Mouse (Mus musculus) heart, postnatal 0 days (tissue): ENCODE results near the gene Zfp526. TPM values are rescaled to one million over a fixed set of nuclear protein-coding genes. Genes with fewer than 3 reads are reported as not detected.

Source experiments
- ATAC-seq: fragments of 200-750 bp; cut with Nextera tagmentation; 2 replicates; pipeline ENCODE4 v1.8.0; 2017; ENCODE audit warnings: low read depth, moderate number of reproducible peaks, moderate library complexity; ENCODE audit not compliant: insufficient read depth
- DNase-seq: peaks from one replicate; pipeline ENCODE4 v3.0.0-alpha.2; 2016; ENCODE audit warnings: low spot score
- H3K27ac ChIP-seq: fragments of 300-500 bp; sonication (generic); 2 replicates; pipeline ENCODE4 v1.5.1; 2014; ENCODE audit warnings: low read depth, mild to moderate bottlenecking
- H3K27me3 ChIP-seq: fragments of 300-500 bp; sonication (generic); 2 replicates; pipeline ENCODE4 v1.6.1; 2014; ENCODE audit warnings: low read length, mixed read lengths; ENCODE audit not compliant: control insufficient read depth, insufficient read depth
- H3K36me3 ChIP-seq: fragments of 300-500 bp; sonication (generic); replicated peaks from 2 replicates; pipeline ENCODE4 v1.6.1; 2014; ENCODE audit warnings: low read length, mixed read lengths; ENCODE audit not compliant: control insufficient read depth, insufficient read depth
- H3K4me1 ChIP-seq: fragments of 300-500 bp; sonication (generic); 2 replicates; pipeline ENCODE4 v1.6.1; 2014; ENCODE audit warnings: antibody characterized with exemption; ENCODE audit not compliant: control insufficient read depth, insufficient read depth
- H3K4me2 ChIP-seq: fragments of 300-500 bp; sonication (generic); 2 replicates; pipeline ENCODE4 v1.6.1; 2014; ENCODE audit warnings: low read depth, mild to moderate bottlenecking, low read length, moderate library complexity
- H3K4me3 ChIP-seq: fragments of 300-500 bp; sonication (generic); 2 replicates; pipeline ENCODE4 v1.5.1; 2014; ENCODE audit warnings: low read depth, low read length
- H3K9ac ChIP-seq: fragments of 300-500 bp; sonication (generic); replicated peaks from 2 replicates; pipeline ENCODE4 v1.6.1; 2014; ENCODE audit warnings: low read depth, low read length, mixed read lengths
- H3K9me3 ChIP-seq: fragments of 300-500 bp; sonication (generic); replicated peaks from 2 replicates; pipeline ENCODE4 v1.6.1; 2016; ENCODE audit warnings: low read length; ENCODE audit not compliant: control insufficient read depth
- CTCF ChIP-seq: IDR thresholded peaks from 2 replicates; pipeline ENCODE4 v1.5.1; 2016; ENCODE audit warnings: antibody characterized with exemption, control low read depth, low read depth
- EP300 ChIP-seq: IDR thresholded peaks from 2 replicates; pipeline ENCODE4 v1.6.1; 2016; ENCODE audit warnings: antibody characterized with exemption, low read depth
- WGBS: fragments of 180-500 bp; shearing (Covaris S2); extraction: QIAGEN DNeasy Blood & Tissue Kit; methylation state at CpG from one replicate; pipeline ENCODE4 v1.1.7; 2014; 5-methylcytosine and 5-hydroxymethylcytosine counted together
- polyA plus RNA-seq: library from polyadenylated mRNA; unstranded; fragments of >200 nt; fragmentation: Nextera tagmentation; extraction: Ambion mirVana; gene quantifications from 2 replicates; pipeline ENCODE4 v1.2.1, GENCODE M21; 2015
- total RNA-seq: library from RNA; depleted of rRNA; stranded (reverse); fragments of >200 nt; gene quantifications from 2 replicates; pipeline ENCODE4 v1.2.3, GENCODE M21; 2014; ENCODE audit warnings: low replicate concordance

The Zfp526 gene
- total and polyA plus RNA-seq, 2 experiments from 2014 or later, result 1.2 to 6.8 TPM

DNA sequence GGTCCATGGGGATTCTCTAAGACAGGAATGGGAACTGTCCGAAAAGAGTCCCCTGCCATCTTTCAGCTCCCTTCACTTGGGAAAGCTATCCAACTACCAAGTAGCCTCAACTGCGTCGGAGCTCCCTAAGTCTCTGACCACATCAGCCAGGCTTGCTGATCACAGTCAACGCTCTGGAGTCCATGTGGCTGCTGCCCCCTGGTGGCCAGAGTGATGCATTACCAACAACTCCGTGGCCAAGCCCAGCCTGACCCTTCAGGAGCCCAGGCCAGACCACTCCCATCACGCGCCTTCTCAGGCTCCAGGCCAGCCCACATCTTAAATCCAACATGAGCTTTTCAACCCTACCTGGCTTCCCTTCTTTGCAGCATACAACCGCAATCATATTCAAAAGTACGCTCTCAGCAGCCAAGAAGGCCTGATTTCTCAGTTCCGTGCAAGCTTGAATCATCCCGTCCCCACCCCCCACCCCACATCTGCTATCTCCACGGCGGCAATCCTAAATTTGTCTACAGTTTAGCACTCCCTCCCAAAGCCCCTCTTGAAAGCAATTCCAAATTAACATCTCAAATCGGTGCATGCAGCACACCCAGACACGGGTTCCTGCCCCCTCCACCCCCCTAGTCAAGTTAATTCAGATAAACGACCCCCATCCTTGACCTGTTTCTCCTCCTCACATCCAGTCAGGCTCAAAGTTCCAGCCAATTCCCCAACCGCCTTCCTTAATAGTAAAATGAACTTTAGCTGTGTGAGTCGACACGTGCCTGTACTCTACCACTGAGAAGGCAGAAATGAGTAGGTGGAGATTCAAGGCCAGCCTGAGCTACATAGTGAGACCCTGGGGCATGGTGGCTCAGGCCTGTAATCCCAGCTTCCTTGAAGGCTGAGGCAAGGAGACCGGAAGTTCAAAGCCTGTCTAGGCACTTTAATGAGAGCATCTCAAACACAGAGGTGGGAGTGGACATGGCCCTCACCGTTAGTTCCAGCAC lies 33.3 kb upstream of the Zfp526 start:
- Histone ChIP-seq H3K9ac (no peak overlapping the region), H3K9me3 (no peaks in the 10 kb centered on the region), H3K4me2 (no peak overlapping the region), H3K4me1 (no peaks in the 10 kb centered on the region), H3K27ac (no peak overlapping the region), H3K27me3 (peaks cover 16% of the 10 kb centered on the region), H3K36me3 (no peaks in the 10 kb centered on the region), H3K4me3 (no peak overlapping the region)
- ATAC-seq (peak; percentile 64), DNase-seq (peak; percentile 43)
- TF ChIP-seq CTCF (peak; percentile 92), EP300 (no peak)
- 22% methylated on average over 21 of the region's 21 CpGs for WGBS

DNA sequence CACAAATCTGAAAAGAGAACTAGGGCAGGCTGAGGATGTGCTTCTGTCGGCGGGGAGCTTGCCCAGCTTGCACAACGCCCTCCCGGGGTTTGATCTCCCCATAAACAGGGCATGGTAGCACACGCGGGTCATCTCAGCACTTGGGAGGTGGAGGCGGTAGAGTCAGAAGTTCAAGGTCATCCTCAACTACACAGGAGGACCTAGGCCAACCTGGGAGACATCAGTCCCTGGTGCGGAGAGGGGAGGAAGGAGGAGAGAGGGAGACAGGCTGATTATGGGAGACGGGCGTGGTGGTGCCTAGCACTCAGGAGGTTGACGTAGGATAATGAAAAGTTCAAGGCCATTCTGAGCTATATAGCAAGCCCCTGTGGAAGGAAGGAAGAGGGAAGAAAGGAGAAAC lies 30.4 kb upstream of the Zfp526 start:
- Histone ChIP-seq H3K4me1 (no peaks in the 10 kb centered on the region), H3K27me3 (no peaks in the 10 kb centered on the region), H3K4me3 (no peak overlapping the region), H3K36me3 (no peaks in the 10 kb centered on the region), H3K27ac (no peak overlapping the region), H3K9me3 (no peaks in the 10 kb centered on the region), H3K4me2 (no peak overlapping the region), H3K9ac (no peak overlapping the region)
- TF ChIP-seq EP300, result no peak
- TF ChIP-seq CTCF, result no peak
- 83% methylated on average over 11 of the region's 11 CpGs for WGBS
- ATAC-seq (no peak), DNase-seq (no peak)

DNA sequence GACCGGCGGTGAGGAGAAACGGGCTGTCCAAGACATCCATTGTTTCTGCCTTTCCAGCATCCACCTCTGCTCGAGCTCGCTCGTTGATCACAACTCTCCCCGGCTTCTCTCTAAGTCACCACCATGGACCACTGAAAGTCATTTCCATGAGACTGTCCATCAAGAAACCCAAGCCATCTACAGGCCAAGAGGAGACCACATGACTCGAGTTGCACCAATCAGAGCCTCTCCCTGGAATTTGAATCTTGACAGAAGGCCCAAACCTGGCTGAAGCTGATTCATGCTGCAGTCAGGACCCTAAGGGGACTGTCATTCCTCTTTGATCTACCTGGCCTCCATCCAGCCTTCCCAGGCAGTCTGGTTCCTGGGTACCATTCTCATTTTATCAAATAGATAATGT lies 29.1 kb upstream of the Zfp526 start:
- H3K9me3 ChIP-seq, result no peaks in the 10 kb centered on the region
- no peak for TF ChIP-seq CTCF
- TF ChIP-seq EP300, result no peak
- DNase-seq (no peak), ATAC-seq (no peak)
- H3K4me1 ChIP-seq, result no peaks in the 10 kb centered on the region
- no peaks in the 10 kb centered on the region for H3K36me3 ChIP-seq
- H3K27ac ChIP-seq, result no peak overlapping the region
- no peak overlapping the region for H3K9ac ChIP-seq
- H3K27me3 ChIP-seq, result no peaks in the 10 kb centered on the region
- H3K4me2 ChIP-seq, result no peak overlapping the region
- H3K4me3 ChIP-seq, result no peak overlapping the region
- 68% methylated on average over 8 of the region's 8 CpGs for WGBS

DNA sequence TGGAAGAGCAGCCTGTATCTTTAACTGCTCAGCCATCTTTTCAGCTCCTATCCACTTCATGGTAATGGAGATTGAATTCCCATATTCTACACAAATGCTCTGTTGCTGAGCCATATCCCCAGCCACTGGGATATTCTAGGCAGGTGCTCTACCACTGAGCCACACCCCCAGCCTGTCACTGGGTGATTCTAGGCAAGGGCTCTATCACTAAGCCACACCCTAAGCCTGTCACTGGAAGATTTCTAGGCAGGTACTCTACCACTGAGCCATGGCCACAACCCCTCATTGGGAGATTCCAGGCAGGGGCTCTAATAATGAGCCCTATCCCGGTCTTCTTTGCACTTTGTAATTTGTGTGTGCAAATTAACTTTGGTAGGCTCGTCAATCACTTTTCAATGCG lies 26.1 kb upstream of the Zfp526 start:
- 71% methylated on average over 3 of the region's 3 CpGs for WGBS
- H3K9ac ChIP-seq, result no peak overlapping the region
- no peaks in the 10 kb centered on the region for H3K27me3 ChIP-seq
- no peaks in the 10 kb centered on the region for H3K4me1 ChIP-seq
- H3K9me3 ChIP-seq, result no peaks in the 10 kb centered on the region
- TF ChIP-seq EP300 (no peak), CTCF (no peak)
- DNase-seq, result no peak
- ATAC-seq, result no peak
- no peak overlapping the region for H3K4me2 ChIP-seq
- H3K27ac ChIP-seq, result no peak overlapping the region
- H3K4me3 ChIP-seq, result no peak overlapping the region
- no peaks in the 10 kb centered on the region for H3K36me3 ChIP-seq

DNA sequence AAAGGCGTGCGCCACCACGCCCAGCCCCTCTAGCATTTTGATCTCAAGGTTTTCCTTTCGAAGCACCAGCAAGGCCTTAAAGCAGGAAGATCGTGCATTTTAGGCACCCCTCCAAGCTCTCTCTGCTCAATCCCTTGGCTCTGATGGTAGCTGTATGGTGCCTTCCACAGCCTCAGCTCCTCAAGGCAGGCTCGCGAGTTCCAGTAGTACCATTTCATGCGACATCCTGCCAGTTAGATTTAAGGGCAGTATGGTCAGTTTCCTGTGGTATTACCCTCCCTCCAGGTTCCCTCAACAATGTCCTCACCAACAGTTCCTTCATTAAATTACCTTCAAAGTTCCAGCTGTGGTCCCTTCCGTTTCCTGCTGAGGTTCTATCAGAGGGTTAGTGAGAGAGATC lies 25.1 kb upstream of the Zfp526 start:
- Histone ChIP-seq H3K4me2 (no peak overlapping the region), H3K4me1 (no peaks in the 10 kb centered on the region), H3K9me3 (no peaks in the 10 kb centered on the region), H3K9ac (no peak overlapping the region), H3K4me3 (no peak overlapping the region), H3K27ac (no peak overlapping the region), H3K27me3 (no peaks in the 10 kb centered on the region), H3K36me3 (no peaks in the 10 kb centered on the region)
- WGBS, result 75% methylated on average over 9 of the region's 9 CpGs
- ATAC-seq (no peak), DNase-seq (no peak)
- TF ChIP-seq CTCF (no peak), EP300 (no peak)
